Mouse (Mus musculus): ENCODE measurements at regions not wholly inside any gene's neighbourhood (a gene's known extent, or its start where the extent isn't known, plus 50 kb on each side); places are given as distances from the start of the nearest gene placed in this dataset.

- TF ChIP-seq CTCF (IDR thresholded peaks at IDR 0.05; ENCODE audit: borderline replicate concordance, extremely low read depth, insufficient read depth, insufficient read length): no peak
- TF ChIP-seq POLR2A (IDR thresholded peaks at IDR 0.05; ENCODE audit: borderline replicate concordance, extremely low read depth, insufficient read depth, insufficient read length, poor library complexity, severe bottlenecking): no peak
Observed at GRCm38 (mm10) chr1:119236787-119237186, 183.4 kb upstream of the Gli2 start.

All from brain, embryonic 14.5 days (tissue).